Mouse (Mus musculus): ENCODE measurements around the gene Gm9922. TPM values are rescaled to one million over a fixed set of nuclear protein-coding genes. Genes with fewer than 3 reads are reported as not detected.

The Gm9922 gene
- polyA plus RNA-seq, 1 experiment from 2014 or later, result 10.1 TPM

- DNase-seq (ENCODE audit: low spot score), result no peak
- no peak for TF ChIP-seq CTCF (IDR thresholded peaks at IDR 0.05; ENCODE audit: low read depth)
- Histone ChIP-seq H3K9me3 (replicated peaks; ENCODE audit: low read length) (no peaks in the 10 kb centered on the region), H3K27me3 (ENCODE audit: insufficient read depth, low read length) (no peaks in the 10 kb centered on the region), H3K4me3 (replicated peaks; ENCODE audit: low read depth, low read length) (no peak overlapping the region), H3K9ac (ENCODE audit: low read depth, low read length) (no peak overlapping the region), H3K4me1 (replicated peaks; ENCODE audit: insufficient read depth, low read length) (no peaks in the 10 kb centered on the region), H3K27ac (no peak overlapping the region), H3K4me2 (ENCODE audit: low read length) (no peak overlapping the region), H3K36me3 (ENCODE audit: insufficient read depth, low read length) (no peaks in the 10 kb centered on the region)
- WGBS, result 72% methylated on average over 4 of the region's 4 CpGs
- ATAC-seq (replicated peaks; ENCODE audit: low FRiP score, low read depth), result no peak
These were observed 25.1 kb downstream of the Gm9922 start for GRCm38 (mm10) chr14:101704479-101704878.

GRCm38 (mm10) chr14:101688406-101688805, 41.2 kb downstream of the Gm9922 start:
- no peak for DNase-seq (ENCODE audit: low spot score)

GRCm38 (mm10) chr14:101687696-101688095, 41.9 kb downstream of the Gm9922 start:
- WGBS, result 85% methylated on average over 6 of the region's 6 CpGs

More at GRCm38 (mm10) chr14:101688406-101688805, 41.2 kb downstream of the Gm9922 start:
- H3K9me3 ChIP-seq (replicated peaks; ENCODE audit: low read length), result no peaks in the 10 kb centered on the region
- H3K9ac ChIP-seq (ENCODE audit: low read depth, low read length), result no peak overlapping the region
- no peak overlapping the region for H3K4me2 ChIP-seq (ENCODE audit: low read length)
- H3K36me3 ChIP-seq (ENCODE audit: insufficient read depth, low read length), result no peaks in the 10 kb centered on the region
- H3K4me1 ChIP-seq (replicated peaks; ENCODE audit: insufficient read depth, low read length), result no peaks in the 10 kb centered on the region
- no peak for ATAC-seq (replicated peaks; ENCODE audit: low FRiP score, low read depth)
- no peaks in the 10 kb centered on the region for H3K27me3 ChIP-seq (ENCODE audit: insufficient read depth, low read length)
- TF ChIP-seq CTCF (IDR thresholded peaks at IDR 0.05; ENCODE audit: low read depth), result no peak
- WGBS, result 91% methylated on average over 2 of the region's 2 CpGs
- H3K4me3 ChIP-seq (replicated peaks; ENCODE audit: low read depth, low read length), result no peak overlapping the region
- H3K27ac ChIP-seq, result no peak overlapping the region

More at GRCm38 (mm10) chr14:101687696-101688095, 41.9 kb downstream of the Gm9922 start:
- Histone ChIP-seq H3K27ac (no peak overlapping the region), H3K36me3 (ENCODE audit: insufficient read depth, low read length) (no peaks in the 10 kb centered on the region), H3K9ac (ENCODE audit: low read depth, low read length) (no peak overlapping the region), H3K27me3 (ENCODE audit: insufficient read depth, low read length) (no peaks in the 10 kb centered on the region), H3K4me2 (ENCODE audit: low read length) (no peak overlapping the region), H3K9me3 (replicated peaks; ENCODE audit: low read length) (no peaks in the 10 kb centered on the region), H3K4me1 (replicated peaks; ENCODE audit: insufficient read depth, low read length) (no peaks in the 10 kb centered on the region), H3K4me3 (replicated peaks; ENCODE audit: low read depth, low read length) (no peak overlapping the region)
- ATAC-seq (replicated peaks; ENCODE audit: low FRiP score, low read depth), result no peak
- DNase-seq (ENCODE audit: low spot score), result no peak
- no peak for TF ChIP-seq CTCF (IDR thresholded peaks at IDR 0.05; ENCODE audit: low read depth)

Other genes starting within 250 kb of the Gm9922 start
- 15.9 and 16.3 TPM in 2 replicates for gene Tbc1d4, start 120.6 kb downstream of the Gm9922 start, polyA plus RNA-seq (2015; fragmentation: Nextera tagmentation; extraction: Ambion mirVana)
- gene Commd6, start 89.1 kb downstream of the Gm9922 start, polyA plus RNA-seq (2015; fragmentation: Nextera tagmentation; extraction: Ambion mirVana), result 110 and 113 TPM in 2 replicates
- 132 and 135 TPM in 2 replicates for gene Uchl3, start 75.8 kb downstream of the Gm9922 start, polyA plus RNA-seq (2015; fragmentation: Nextera tagmentation; extraction: Ambion mirVana)
- gene Lmo7, start 143 bp upstream of the Gm9922 start, polyA plus RNA-seq (2015; fragmentation: Nextera tagmentation; extraction: Ambion mirVana), result 13.9 and 14.2 TPM in 2 replicates

All from kidney, postnatal 0 days (tissue).